Mouse (Mus musculus): ENCODE results near the gene Lingo1. TPM values are rescaled to one million over a fixed set of nuclear protein-coding genes. Genes with fewer than 3 reads are reported as not detected.

Lingo1 gene
- polyA plus RNA-seq, 1 experiment from 2014 or later, result 1.3 TPM

DNA sequence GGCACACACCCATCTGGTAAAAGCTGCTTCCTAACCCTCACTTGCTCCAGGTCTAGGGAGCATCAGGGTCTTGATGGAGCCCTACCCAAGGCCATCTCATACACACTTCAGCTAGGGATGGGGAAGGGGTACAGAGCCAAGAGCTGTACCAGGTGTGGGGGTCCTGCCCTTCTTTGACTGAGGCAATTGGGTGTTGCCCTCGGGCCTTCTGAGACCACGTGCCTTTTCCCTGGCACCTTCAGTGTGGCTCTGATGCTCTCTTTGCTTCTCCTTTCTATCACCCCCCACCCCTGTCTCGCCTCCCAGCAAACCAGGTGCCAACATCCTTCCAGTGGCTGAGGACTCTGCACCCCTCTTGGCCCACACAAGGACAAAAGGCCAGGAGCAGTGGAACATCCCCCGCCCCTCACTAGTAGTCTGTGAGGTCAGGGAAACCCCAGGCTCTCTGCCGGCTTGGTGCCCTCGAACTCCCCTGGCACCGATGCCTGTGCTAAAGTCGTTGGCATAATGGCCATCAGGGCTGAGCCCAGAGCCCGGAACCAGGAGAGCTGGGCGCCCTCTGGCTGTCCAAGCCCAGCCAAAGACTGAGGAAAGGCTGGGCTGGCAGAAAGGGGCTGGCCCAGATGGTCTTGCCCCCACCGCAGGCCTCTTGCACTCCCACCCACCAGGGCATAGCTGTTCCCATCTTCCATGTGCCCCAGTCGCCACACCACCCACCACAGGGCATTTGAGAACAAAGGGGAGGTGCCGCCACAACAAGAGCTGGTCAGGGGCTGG, 162.6 kb downstream of the Lingo1 start:
- no peak overlapping the region for H3K4me3 ChIP-seq (ENCODE audit: low read depth, low read length)
- TF ChIP-seq CTCF (IDR thresholded peaks at IDR 0.05), result peak; percentile 25; the same call in 1 of the 2 replicates
- TF ChIP-seq EP300 (IDR thresholded peaks at IDR 0.05), result no peak
- peaks cover 5% of the 10 kb centered on the region; the same call in 1 of the 2 replicates for H3K4me1 ChIP-seq (ENCODE audit: insufficient read depth, low read depth, low read length)
- DNase-seq (ENCODE audit: low spot score) (no peak), ATAC-seq (no peak)
- H3K9me3 ChIP-seq (ENCODE audit: low read length), result no peaks in the 10 kb centered on the region
- H3K4me2 ChIP-seq (replicated peaks; ENCODE audit: low read depth, low read length), result peak overlapping the region; percentile 98; the same call in 1 of the 2 replicates
- H3K9ac ChIP-seq (replicated peaks; ENCODE audit: low read depth), result no peak overlapping the region
- H3K27me3 ChIP-seq (replicated peaks; ENCODE audit: insufficient read depth, low read length), result peaks cover 35% of the 10 kb centered on the region
- H3K36me3 ChIP-seq (ENCODE audit: insufficient read depth, low read length), result no peaks in the 10 kb centered on the region
- H3K27ac ChIP-seq (ENCODE audit: low read length), result no peak overlapping the region
- WGBS, result 45% methylated on average over 13 of the region's 13 CpGs

DNA sequence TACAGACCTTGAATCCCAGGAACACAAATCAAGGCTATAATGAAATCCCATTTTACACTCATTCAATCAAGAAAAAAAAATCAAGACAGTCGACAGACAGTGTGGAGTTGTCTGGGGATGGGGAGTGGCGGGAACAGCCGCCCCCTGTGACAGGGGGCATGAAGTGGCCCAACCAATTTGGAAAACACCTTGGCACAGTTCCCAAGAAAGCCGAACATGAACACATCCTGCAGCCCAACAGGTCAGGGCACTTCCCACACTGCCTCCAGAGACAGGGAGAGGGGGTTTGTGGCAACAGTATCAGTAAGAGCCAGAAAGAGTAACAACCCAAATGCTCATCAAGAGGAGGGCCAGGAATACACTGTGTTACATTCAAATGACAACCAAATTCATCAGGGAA, 165.3 kb downstream of the Lingo1 start:
- WGBS, result 30% methylated on average over 4 of the region's 4 CpGs
- no peak for DNase-seq (ENCODE audit: low spot score)
- peaks cover 19% of the 10 kb centered on the region for H3K27me3 ChIP-seq (replicated peaks; ENCODE audit: insufficient read depth, low read length)
- no peaks in the 10 kb centered on the region for H3K36me3 ChIP-seq (ENCODE audit: insufficient read depth, low read length)
- peaks cover 5% of the 10 kb centered on the region; the same call in 1 of the 2 replicates for H3K4me1 ChIP-seq (ENCODE audit: insufficient read depth, low read depth, low read length)
- ATAC-seq, result no peak
- TF ChIP-seq CTCF (IDR thresholded peaks at IDR 0.05) (no peak), EP300 (IDR thresholded peaks at IDR 0.05) (no peak)
- no peak overlapping the region for H3K4me2 ChIP-seq (replicated peaks; ENCODE audit: low read depth, low read length)
- no peak overlapping the region for H3K4me3 ChIP-seq (ENCODE audit: low read depth, low read length)
- no peak overlapping the region for H3K27ac ChIP-seq (ENCODE audit: low read length)
- no peak overlapping the region for H3K9ac ChIP-seq (replicated peaks; ENCODE audit: low read depth)
- no peaks in the 10 kb centered on the region for H3K9me3 ChIP-seq (ENCODE audit: low read length)

DNA sequence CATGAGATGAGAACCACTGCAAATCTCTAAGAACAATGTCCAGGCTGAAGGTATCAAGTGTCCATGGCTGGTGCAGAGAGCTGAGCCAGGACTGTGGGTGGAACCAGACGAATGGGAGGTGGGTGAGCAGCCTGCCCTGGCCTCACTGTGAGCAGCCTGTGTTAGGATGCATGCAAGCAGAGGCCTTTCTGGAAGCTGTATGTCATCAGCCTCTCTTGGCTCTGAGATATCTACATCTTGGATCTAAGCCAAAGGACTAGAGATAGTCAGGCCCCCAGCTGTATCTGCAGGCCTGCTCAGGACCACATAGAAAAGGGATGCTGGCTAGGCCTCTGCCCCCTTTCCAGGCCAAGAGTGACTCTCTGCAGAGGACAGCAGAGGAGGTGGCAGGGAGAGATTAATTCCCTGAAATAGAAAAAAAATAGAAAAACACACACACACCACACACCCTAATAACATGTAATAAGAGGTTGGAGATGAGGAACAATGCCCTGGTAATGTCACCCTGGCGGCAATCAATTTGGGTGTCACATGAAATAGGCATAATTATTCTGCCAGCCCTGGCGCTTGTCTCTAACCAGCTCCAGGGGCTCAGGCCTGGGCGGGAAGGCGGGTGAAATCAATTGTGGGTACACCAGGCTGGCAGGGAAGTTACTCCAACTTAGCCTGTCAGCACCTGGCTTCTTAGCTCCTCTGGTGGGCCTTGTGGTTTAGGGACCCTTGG, 166.4 kb downstream of the Lingo1 start:
- no peaks in the 10 kb centered on the region for H3K36me3 ChIP-seq (ENCODE audit: insufficient read depth, low read length)
- H3K27me3 ChIP-seq (replicated peaks; ENCODE audit: insufficient read depth, low read length), result peaks cover 13% of the 10 kb centered on the region
- no peaks in the 10 kb centered on the region for H3K9me3 ChIP-seq (ENCODE audit: low read length)
- TF ChIP-seq CTCF (IDR thresholded peaks at IDR 0.05), result no peak
- no peak for TF ChIP-seq EP300 (IDR thresholded peaks at IDR 0.05)
- no peak overlapping the region for H3K9ac ChIP-seq (replicated peaks; ENCODE audit: low read depth)
- peaks cover 2% of the 10 kb centered on the region; the same call in 1 of the 2 replicates for H3K4me1 ChIP-seq (ENCODE audit: insufficient read depth, low read depth, low read length)
- ATAC-seq (peak; percentile 23; the same call in 1 of the 2 replicates), DNase-seq (ENCODE audit: low spot score) (peak; percentile 32)
- no peak overlapping the region for H3K27ac ChIP-seq (ENCODE audit: low read length)
- H3K4me3 ChIP-seq (ENCODE audit: low read depth, low read length), result no peak overlapping the region
- WGBS, result 77% methylated on average over 5 of the region's 5 CpGs
- H3K4me2 ChIP-seq (replicated peaks; ENCODE audit: low read depth, low read length), result no peak overlapping the region

DNA sequence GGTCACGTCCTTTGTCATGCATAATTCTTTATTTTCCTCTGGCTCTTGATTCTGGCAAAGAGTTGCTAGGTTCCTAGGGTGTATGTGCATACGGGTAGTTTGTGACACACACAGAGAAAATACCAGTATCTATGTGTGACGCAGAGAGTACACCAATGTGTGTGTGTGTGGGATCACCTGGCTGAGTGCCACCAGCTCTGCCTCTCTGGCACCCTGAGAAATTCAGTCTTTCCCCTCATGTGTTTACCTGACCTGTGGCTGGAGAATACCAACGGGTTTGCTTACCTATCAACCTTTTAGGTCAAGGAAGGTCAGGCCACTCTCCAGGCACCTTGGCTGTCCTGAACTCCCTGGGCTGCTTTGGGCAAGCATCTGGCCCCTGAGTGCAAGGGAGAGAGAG, 169.0 kb downstream of the Lingo1 start:
- WGBS, result 54% methylated on average over 4 of the region's 4 CpGs
- Histone ChIP-seq H3K4me1 (ENCODE audit: insufficient read depth, low read depth, low read length) (no peaks in the 10 kb centered on the region), H3K9ac (replicated peaks; ENCODE audit: low read depth) (no peak overlapping the region), H3K36me3 (ENCODE audit: insufficient read depth, low read length) (no peaks in the 10 kb centered on the region), H3K27me3 (replicated peaks; ENCODE audit: insufficient read depth, low read length) (no peaks in the 10 kb centered on the region), H3K4me2 (replicated peaks; ENCODE audit: low read depth, low read length) (no peak overlapping the region), H3K27ac (ENCODE audit: low read length) (no peak overlapping the region), H3K4me3 (ENCODE audit: low read depth, low read length) (no peak overlapping the region), H3K9me3 (ENCODE audit: low read length) (no peaks in the 10 kb centered on the region)
- TF ChIP-seq CTCF (IDR thresholded peaks at IDR 0.05) (no peak), EP300 (IDR thresholded peaks at IDR 0.05) (no peak)
- ATAC-seq (no peak), DNase-seq (ENCODE audit: low spot score) (no peak)

DNA sequence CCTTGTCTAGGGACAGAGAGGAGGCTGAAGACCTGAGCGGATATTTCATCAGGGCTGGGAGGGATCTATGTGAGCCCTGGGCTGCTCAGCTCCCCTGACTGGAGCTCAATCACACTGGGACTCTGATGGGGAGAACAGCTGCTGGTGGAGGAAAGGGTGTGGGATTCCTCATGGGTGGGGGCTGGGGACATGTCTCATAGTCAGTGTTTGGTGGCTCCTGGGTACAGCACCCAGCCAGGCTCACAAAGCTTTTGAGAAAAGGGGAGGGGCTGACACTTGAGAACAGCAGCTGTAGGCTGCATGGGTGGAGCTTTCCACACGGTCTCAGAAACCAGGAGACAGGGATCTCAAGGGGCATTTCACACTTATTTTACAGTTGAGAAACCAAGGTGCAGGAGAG, 171.3 kb downstream of the Lingo1 start:
- peak; percentile 49 for DNase-seq (ENCODE audit: low spot score)
- TF ChIP-seq CTCF (IDR thresholded peaks at IDR 0.05), result no peak
- no peak for TF ChIP-seq EP300 (IDR thresholded peaks at IDR 0.05)
- Histone ChIP-seq H3K4me1 (ENCODE audit: insufficient read depth, low read depth, low read length) (no peaks in the 10 kb centered on the region), H3K4me2 (replicated peaks; ENCODE audit: low read depth, low read length) (no peak overlapping the region), H3K9me3 (ENCODE audit: low read length) (no peaks in the 10 kb centered on the region), H3K27ac (ENCODE audit: low read length) (no peak overlapping the region), H3K36me3 (ENCODE audit: insufficient read depth, low read length) (no peaks in the 10 kb centered on the region), H3K4me3 (ENCODE audit: low read depth, low read length) (no peak overlapping the region), H3K9ac (replicated peaks; ENCODE audit: low read depth) (no peak overlapping the region), H3K27me3 (replicated peaks; ENCODE audit: insufficient read depth, low read length) (peaks cover 11% of the 10 kb centered on the region; the same call in 1 of the 2 replicates)
- 44% methylated on average over 2 of the region's 2 CpGs for WGBS
- ATAC-seq, result peak; percentile 28; the same call in 1 of the 2 replicates

DNA sequence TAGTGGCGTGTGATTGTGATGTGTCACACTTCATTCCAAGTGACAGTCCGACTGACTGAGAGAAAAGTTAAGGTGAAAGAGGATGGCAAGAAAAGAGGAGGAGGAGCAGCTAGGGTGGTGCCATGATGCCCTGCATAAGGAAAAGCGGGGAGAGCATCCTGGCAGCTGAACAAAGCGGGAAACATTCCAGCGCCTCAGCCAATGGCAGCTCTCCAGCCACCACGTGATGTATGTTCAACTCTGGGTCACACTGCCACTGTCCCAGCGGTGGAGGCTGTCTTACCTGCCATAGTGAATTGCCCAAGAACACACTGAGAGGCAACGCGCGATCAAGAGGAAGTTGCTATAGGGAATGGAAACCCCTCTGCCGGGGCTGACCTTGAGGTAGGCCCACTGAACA, 172.9 kb downstream of the Lingo1 start:
- Histone ChIP-seq H3K4me1 (ENCODE audit: insufficient read depth, low read depth, low read length) (no peaks in the 10 kb centered on the region), H3K4me2 (replicated peaks; ENCODE audit: low read depth, low read length) (no peak overlapping the region), H3K9ac (replicated peaks; ENCODE audit: low read depth) (no peak overlapping the region), H3K36me3 (ENCODE audit: insufficient read depth, low read length) (no peaks in the 10 kb centered on the region), H3K27ac (ENCODE audit: low read length) (no peak overlapping the region), H3K27me3 (replicated peaks; ENCODE audit: insufficient read depth, low read length) (peaks cover 11% of the 10 kb centered on the region; the same call in 1 of the 2 replicates), H3K9me3 (ENCODE audit: low read length) (no peaks in the 10 kb centered on the region), H3K4me3 (ENCODE audit: low read depth, low read length) (no peak overlapping the region)
- DNase-seq (ENCODE audit: low spot score) (no peak), ATAC-seq (no peak)
- TF ChIP-seq EP300 (IDR thresholded peaks at IDR 0.05) (no peak), CTCF (IDR thresholded peaks at IDR 0.05) (no peak)
- 71% methylated on average over 11 of the region's 11 CpGs for WGBS
